Mouse (Mus musculus): ENCODE measurements around the gene Med20.
"Not testable (repeated sequence)": the region's sequence is repeated elsewhere in the genome, so short reads cannot be mapped to it uniquely, and the experiment has no call there.

The Med20 gene

GRCm38 (mm10) chr17:47628851-47629676 is 17.7 kb downstream of the Med20 start:
- peak; percentile 93 to 94 for DNase-seq

- peak; percentile 48 to 60 for DNase-seq
These were observed 18.6 kb downstream of the Med20 start for GRCm38 (mm10) chr17:47629717-47630677.

GRCm38 (mm10) chr17:47630678-47631065 is 19.3 kb downstream of the Med20 start, which contains the start of gene Usp49:
Usp49 (plus strand) TSS chr17:47630690.
- DNase-seq = no peak

GRCm38 (mm10) chr17:47632181-47632840 is 20.9 kb downstream of the Med20 start:
- no peak for DNase-seq

- DNase-seq = no peak
These were observed 22.8 kb downstream of the Med20 start for GRCm38 (mm10) chr17:47633999-47634770.

GRCm38 (mm10) chr17:47642992-47643391 is 31.6 kb downstream of the Med20 start:
- DNase-seq = no peak

- DNase-seq = peak; percentile 36 to 38
These were observed 35.3 kb downstream of the Med20 start for GRCm38 (mm10) chr17:47646683-47647082.

- DNase-seq = no peak
These were observed 37.6 kb downstream of the Med20 start for GRCm38 (mm10) chr17:47648966-47649365.

- no peak for DNase-seq
These were observed 40.6 kb downstream of the Med20 start for GRCm38 (mm10) chr17:47651953-47652352.

- DNase-seq = not testable (repeated sequence)
These were observed 43.0 kb downstream of the Med20 start for GRCm38 (mm10) chr17:47654346-47654745.

GRCm38 (mm10) chr17:47655697-47656096 is 44.3 kb downstream of the Med20 start:
- no peak for DNase-seq

- no peak for DNase-seq
These were observed 46.5 kb downstream of the Med20 start for GRCm38 (mm10) chr17:47657901-47658300.

GRCm38 (mm10) chr17:47658741-47659243 is 47.4 kb downstream of the Med20 start:
- no peak for DNase-seq

- no peak for DNase-seq
These were observed 51.8 kb downstream of the Med20 start for GRCm38 (mm10) chr17:47663009-47663713.

GRCm38 (mm10) chr17:47664474-47664873 is 53.1 kb downstream of the Med20 start:
- DNase-seq = no peak

- no peak for DNase-seq
These were observed 57.8 kb downstream of the Med20 start for GRCm38 (mm10) chr17:47669166-47669565.

- peak in 1 of 2 experiments; percentile 17 for DNase-seq
These were observed 60.6 kb downstream of the Med20 start for GRCm38 (mm10) chr17:47671988-47672310.

- DNase-seq = peak in 1 of 2 experiments; percentile 40
These were observed 61.1 kb downstream of the Med20 start for GRCm38 (mm10) chr17:47672311-47673111.
